Mouse (Mus musculus): Measurements from ENCODE around the gene Ccnf.

GRCm38 (mm10) chr17:24204846-24205245 lies 46.4 kb downstream of the Ccnf start:
- TF ChIP-seq CTCF (IDR thresholded peaks at IDR 0.05; ENCODE audit: insufficient read depth, low read depth, low read length) (no peak), POLR2A (IDR thresholded peaks at IDR 0.05; ENCODE audit: insufficient read depth, low read depth, low read length) (no peak)
